Mouse (Mus musculus) forebrain, embryonic 15.5 days (tissue): ENCODE measurements at regions not wholly inside any gene's neighbourhood (a gene's known extent, or its start where the extent isn't known, plus 50 kb on each side); places are given as distances from the start of the nearest gene placed in this dataset.

Experiments used
- ATAC-seq: fragments of 200-750 bp; cut with Nextera tagmentation; replicated peaks from 2 replicates; pipeline ENCODE4 v1.8.0; 2017; ENCODE audit warnings: mild to moderate bottlenecking, moderate TSS enrichment, moderate library complexity
- H3K27ac ChIP-seq: fragments of 300-500 bp; sonication (generic); replicated peaks from 2 replicates; pipeline ENCODE4 v1.5.1; 2015; ENCODE audit warnings: mild to moderate bottlenecking, inconsistent platforms
- H3K27me3 ChIP-seq: fragments of 300-500 bp; sonication (generic); 2 replicates; pipeline ENCODE4 v1.6.1; 2015; ENCODE audit warnings: inconsistent platforms
- H3K36me3 ChIP-seq: fragments of 300-500 bp; sonication (generic); 2 replicates; pipeline ENCODE4 v1.6.1; 2015; ENCODE audit warnings: mild to moderate bottlenecking, inconsistent platforms
- H3K4me1 ChIP-seq: fragments of 300-500 bp; sonication (generic); 2 replicates; pipeline ENCODE4 v1.6.1; 2015; ENCODE audit warnings: inconsistent platforms
- H3K4me2 ChIP-seq: fragments of 300-500 bp; sonication (generic); replicated peaks from 2 replicates; pipeline ENCODE4 v1.6.1; 2015; ENCODE audit warnings: mild to moderate bottlenecking, inconsistent platforms
- H3K4me3 ChIP-seq: fragments of 300-500 bp; sonication (generic); 2 replicates; pipeline ENCODE4 v1.5.1; 2015; ENCODE audit warnings: mild to moderate bottlenecking, inconsistent platforms
- H3K9ac ChIP-seq: fragments of 300-500 bp; sonication (generic); replicated peaks from 2 replicates; pipeline ENCODE4 v1.6.1; 2015; ENCODE audit warnings: mild to moderate bottlenecking, inconsistent platforms
- H3K9me3 ChIP-seq: fragments of 300-500 bp; sonication (generic); 2 replicates; pipeline ENCODE4 v1.6.1; 2016; ENCODE audit warnings: inconsistent platforms
- WGBS: fragments of 180-500 bp; shearing (Covaris S2); methylation state at CpG from one replicate; pipeline ENCODE4 v1.1.7; 2015; ENCODE audit warnings: mixed read lengths; 5-methylcytosine and 5-hydroxymethylcytosine counted together

GRCm38 (mm10) chr13:83041506-83041905, 462.3 kb upstream of the Mef2c start:
- 93% methylated on average over 1 of the region's 1 CpGs for WGBS
- no peak for ATAC-seq
- Histone ChIP-seq H3K36me3 (no peaks in the 10 kb centered on the region), H3K4me2 (no peak overlapping the region), H3K9ac (no peak overlapping the region), H3K27me3 (no peaks in the 10 kb centered on the region), H3K27ac (no peak overlapping the region), H3K4me1 (no peaks in the 10 kb centered on the region), H3K9me3 (no peaks in the 10 kb centered on the region), H3K4me3 (no peak overlapping the region)

GRCm38 (mm10) chr13:83045516-83045915, 458.3 kb upstream of the Mef2c start:
- WGBS = 95% methylated on average over 6 of the region's 6 CpGs
- H3K9me3 ChIP-seq = no peaks in the 10 kb centered on the region
- no peak overlapping the region for H3K4me3 ChIP-seq
- no peaks in the 10 kb centered on the region for H3K27me3 ChIP-seq
- H3K36me3 ChIP-seq = no peaks in the 10 kb centered on the region
- no peak overlapping the region for H3K4me2 ChIP-seq
- ATAC-seq = no peak
- H3K27ac ChIP-seq = no peak overlapping the region
- no peaks in the 10 kb centered on the region for H3K4me1 ChIP-seq
- no peak overlapping the region for H3K9ac ChIP-seq

GRCm38 (mm10) chr13:83045970-83046369, 457.9 kb upstream of the Mef2c start:
- WGBS = 86% methylated on average over 2 of the region's 2 CpGs
- Histone ChIP-seq H3K9ac (no peak overlapping the region), H3K4me2 (no peak overlapping the region), H3K36me3 (no peaks in the 10 kb centered on the region), H3K4me3 (no peak overlapping the region), H3K4me1 (no peaks in the 10 kb centered on the region), H3K27me3 (no peaks in the 10 kb centered on the region), H3K27ac (no peak overlapping the region), H3K9me3 (no peaks in the 10 kb centered on the region)
- no peak for ATAC-seq

GRCm38 (mm10) chr13:83046571-83047123, 457.2 kb upstream of the Mef2c start:
- 80% methylated on average over 4 of the region's 4 CpGs for WGBS

GRCm38 (mm10) chr13:83055865-83056264, 448.0 kb upstream of the Mef2c start:
- Histone ChIP-seq H3K27me3 (no peaks in the 10 kb centered on the region), H3K4me2 (no peak overlapping the region), H3K36me3 (no peaks in the 10 kb centered on the region), H3K9me3 (no peaks in the 10 kb centered on the region), H3K9ac (no peak overlapping the region), H3K27ac (no peak overlapping the region), H3K4me3 (no peak overlapping the region), H3K4me1 (no peaks in the 10 kb centered on the region)
- WGBS = 77% methylated on average over 2 of the region's 2 CpGs
- ATAC-seq = no peak

More at GRCm38 (mm10) chr13:83046571-83047123, 457.2 kb upstream of the Mef2c start:
- Histone ChIP-seq H3K4me2 (no peak overlapping the region), H3K9ac (no peak overlapping the region), H3K36me3 (no peaks in the 10 kb centered on the region), H3K27ac (no peak overlapping the region), H3K4me1 (no peaks in the 10 kb centered on the region), H3K4me3 (no peak overlapping the region), H3K9me3 (no peaks in the 10 kb centered on the region), H3K27me3 (no peaks in the 10 kb centered on the region)
- no peak for ATAC-seq

GRCm38 (mm10) chr13:83056415-83056814, 447.4 kb upstream of the Mef2c start:
- H3K9ac ChIP-seq = no peak overlapping the region
- H3K4me3 ChIP-seq = no peak overlapping the region
- no peaks in the 10 kb centered on the region for H3K36me3 ChIP-seq
- no peak overlapping the region for H3K4me2 ChIP-seq
- WGBS = 94% methylated on average over 2 of the region's 2 CpGs
- H3K9me3 ChIP-seq = no peaks in the 10 kb centered on the region
- no peaks in the 10 kb centered on the region for H3K27me3 ChIP-seq
- no peak overlapping the region for H3K27ac ChIP-seq
- H3K4me1 ChIP-seq = no peaks in the 10 kb centered on the region
- ATAC-seq = no peak

- 86% methylated on average over 5 of the region's 5 CpGs for WGBS
- Histone ChIP-seq H3K36me3 (no peaks in the 10 kb centered on the region), H3K9me3 (no peaks in the 10 kb centered on the region), H3K27me3 (no peaks in the 10 kb centered on the region), H3K4me1 (no peaks in the 10 kb centered on the region), H3K27ac (no peak overlapping the region), H3K4me3 (no peak overlapping the region), H3K4me2 (no peak overlapping the region), H3K9ac (no peak overlapping the region)
- ATAC-seq = no peak
Observed at GRCm38 (mm10) chr13:83064727-83065126, 439.1 kb upstream of the Mef2c start.

- Histone ChIP-seq H3K9ac (no peak overlapping the region), H3K4me1 (no peaks in the 10 kb centered on the region), H3K4me2 (no peak overlapping the region), H3K36me3 (no peaks in the 10 kb centered on the region), H3K27me3 (no peaks in the 10 kb centered on the region), H3K9me3 (no peaks in the 10 kb centered on the region), H3K27ac (no peak overlapping the region), H3K4me3 (no peak overlapping the region)
- 93% methylated on average over 3 of the region's 3 CpGs for WGBS
- no peak for ATAC-seq
Observed at GRCm38 (mm10) chr13:83065201-83065600, 438.6 kb upstream of the Mef2c start.

GRCm38 (mm10) chr13:83066115-83066753, 437.6 kb upstream of the Mef2c start:
- no peaks in the 10 kb centered on the region for H3K36me3 ChIP-seq
- ATAC-seq = no peak
- H3K9me3 ChIP-seq = no peaks in the 10 kb centered on the region
- no peaks in the 10 kb centered on the region for H3K4me1 ChIP-seq
- no peak overlapping the region for H3K27ac ChIP-seq
- H3K4me3 ChIP-seq = no peak overlapping the region
- H3K4me2 ChIP-seq = no peak overlapping the region
- H3K9ac ChIP-seq = no peak overlapping the region
- WGBS = 58% methylated on average over 8 of the region's 8 CpGs
- no peaks in the 10 kb centered on the region for H3K27me3 ChIP-seq

- H3K9ac ChIP-seq = no peak overlapping the region
- ATAC-seq = no peak
- no peak overlapping the region for H3K4me3 ChIP-seq
- H3K4me2 ChIP-seq = no peak overlapping the region
- WGBS = 84% methylated on average over 2 of the region's 2 CpGs
- no peaks in the 10 kb centered on the region for H3K36me3 ChIP-seq
- no peaks in the 10 kb centered on the region for H3K9me3 ChIP-seq
- H3K27ac ChIP-seq = no peak overlapping the region
- H3K4me1 ChIP-seq = no peaks in the 10 kb centered on the region
- H3K27me3 ChIP-seq = no peaks in the 10 kb centered on the region
Observed at GRCm38 (mm10) chr13:83067496-83067895, 436.3 kb upstream of the Mef2c start.

GRCm38 (mm10) chr13:83068588-83068987, 435.2 kb upstream of the Mef2c start:
- ATAC-seq = no peak

GRCm38 (mm10) chr13:83069293-83069692, 434.5 kb upstream of the Mef2c start:
- Histone ChIP-seq H3K4me3 (no peak overlapping the region), H3K9me3 (no peaks in the 10 kb centered on the region), H3K9ac (no peak overlapping the region), H3K27me3 (no peaks in the 10 kb centered on the region), H3K4me1 (no peaks in the 10 kb centered on the region), H3K27ac (no peak overlapping the region), H3K4me2 (no peak overlapping the region), H3K36me3 (no peaks in the 10 kb centered on the region)
- ATAC-seq = no peak

More at GRCm38 (mm10) chr13:83068588-83068987, 435.2 kb upstream of the Mef2c start:
- Histone ChIP-seq H3K9me3 (no peaks in the 10 kb centered on the region), H3K4me1 (no peaks in the 10 kb centered on the region), H3K4me2 (no peak overlapping the region), H3K4me3 (no peak overlapping the region), H3K36me3 (no peaks in the 10 kb centered on the region), H3K9ac (no peak overlapping the region), H3K27ac (no peak overlapping the region), H3K27me3 (no peaks in the 10 kb centered on the region)
- 91% methylated on average over 1 of the region's 1 CpGs for WGBS

- 71% methylated on average over 3 of the region's 3 CpGs for WGBS
- H3K4me1 ChIP-seq = no peaks in the 10 kb centered on the region
Observed at GRCm38 (mm10) chr13:83072073-83072472, 431.8 kb upstream of the Mef2c start.

More at GRCm38 (mm10) chr13:83072073-83072472, 431.8 kb upstream of the Mef2c start:
- Histone ChIP-seq H3K27me3 (no peaks in the 10 kb centered on the region), H3K9me3 (no peaks in the 10 kb centered on the region), H3K36me3 (no peaks in the 10 kb centered on the region), H3K4me2 (no peak overlapping the region), H3K4me3 (no peak overlapping the region), H3K9ac (no peak overlapping the region), H3K27ac (no peak overlapping the region)
- no peak for ATAC-seq
